Mouse (Mus musculus) ES-Bruce4 (cell line): ENCODE measurements around the gene Polr3g.

Experiments used
- CTCF ChIP-seq: IDR thresholded peaks from one replicate; pipeline ENCODE4 v1.8.1; 2011; ENCODE audit warnings: low read depth, low read length
- EP300 ChIP-seq: IDR thresholded peaks from 2 replicates; pipeline ENCODE4 v1.6.1; 2011; ENCODE audit warnings: low read depth, low read length; ENCODE audit not compliant: insufficient read depth
- POLR2A ChIP-seq: IDR thresholded peaks from one replicate; pipeline ENCODE4 v1.8.1; 2011; ENCODE audit warnings: low read length; ENCODE audit not compliant: insufficient read depth

DNA sequence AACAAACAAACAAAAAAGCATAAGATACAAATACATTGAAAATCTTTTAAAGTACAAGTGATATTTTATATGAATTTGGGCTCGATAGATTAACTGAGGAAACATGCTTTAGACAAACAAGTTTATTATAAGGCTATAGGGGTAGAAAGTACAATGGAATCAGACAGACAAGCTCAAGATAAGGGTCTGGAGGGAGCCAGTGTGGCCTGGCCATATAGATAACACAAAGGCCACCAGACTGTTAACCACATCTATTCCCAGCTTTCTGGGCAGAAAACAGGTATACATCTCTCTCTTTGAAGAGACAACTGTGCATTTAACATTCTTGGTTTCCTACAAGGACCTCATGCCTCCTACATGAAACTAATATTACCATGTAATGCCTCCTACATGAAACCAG, 19.5 kb upstream of the Polr3g start:
- TF ChIP-seq CTCF: no peak
- TF ChIP-seq EP300: no peak
- no peak for TF ChIP-seq POLR2A
